8 mouse cellular contexts compared by ENCODE assay signal in genomic region chr11:51607096-51607738, GRCm38 (mm10). TPM values are rescaled to one million over a fixed set of nuclear protein-coding genes. Genes with fewer than 3 reads are reported as not detected.
DNase-seq lines count a peak whose midpoint lies in the region; ATAC-seq and TF ChIP-seq lines count a peak whose summit lies in the region.

No protein-coding gene starts in this region.

- peak overlapping the region; percentile 91 for H3K4me2 ChIP-seq in heart, embryonic 12.5 days

- WGBS in heart, embryonic 12.5 days: 10% methylated on average over 15 of the region's 15 CpGs

- H3K27me3 ChIP-seq in heart, embryonic 12.5 days (replicated peaks): no peaks in the 10 kb centered on the region
- H3K27me3 ChIP-seq in G1E (ENCODE audit: insufficient read depth, low read length): no peaks in the 10 kb centered on the region

- H3K9me3 ChIP-seq in heart, embryonic 12.5 days (replicated peaks): no peaks in the 10 kb centered on the region
- no peaks in the 10 kb centered on the region for H3K9me3 ChIP-seq in G1E (replicated peaks)

- TF ChIP-seq CTCF in G1E (IDR thresholded peaks at IDR 0.05; ENCODE audit: low read depth, low read length): no peak

- H3K27ac ChIP-seq in heart, embryonic 12.5 days (ENCODE audit: poor library complexity, severe bottlenecking): peak overlapping the region; percentile 91

- H3K9ac ChIP-seq in heart, embryonic 12.5 days: peak overlapping the region; percentile 88

- peaks cover 33% of the 10 kb centered on the region for H3K4me1 ChIP-seq in heart, embryonic 12.5 days (replicated peaks)
- peaks cover 53% of the 10 kb centered on the region for H3K4me1 ChIP-seq in G1E (ENCODE audit: insufficient read depth, low read depth, low read length)

- H3K4me3 ChIP-seq in heart, embryonic 12.5 days: peak overlapping the region; percentile 97
- H3K4me3 ChIP-seq in G1E (ENCODE audit: low read depth, low read length): peak overlapping the region; percentile 96

- no peak for DNase-seq in heart, adult 8-10 months (ENCODE audit: low spot score)
- DNase-seq in G1E (ENCODE audit: low spot score): no peak
- DNase-seq in adrenal gland, postnatal 4 days (ENCODE audit: low spot score in 2 of 2): no peak
- no peak for DNase-seq in urinary bladder, postnatal 36 days (ENCODE audit: low spot score in 2 of 2)
- no peak for DNase-seq in thymus, postnatal 25 days

- H3K36me3 ChIP-seq in heart, embryonic 12.5 days: peaks cover 33% of the 10 kb centered on the region
- peaks cover 40% of the 10 kb centered on the region for H3K36me3 ChIP-seq in G1E (replicated peaks)

- peak; percentile 29 for ATAC-seq in heart, embryonic 12.5 days (ENCODE audit: insufficient number of reproducible peaks, low FRiP score)
- no peak for ATAC-seq in G1E (ENCODE audit: extremely low read depth, insufficient number of reproducible peaks, low FRiP score, poor library complexity, severe bottlenecking)
- peak; percentile 15 to 24; a peak in 3 of 4 replicates for ATAC-seq in hematopoietic stem cell, adult 5-6 weeks (replicated peaks in 1 of 2; ENCODE audit: insufficient read depth in 1 of 2, low FRiP score in 2 of 2, low TSS enrichment in 1 of 2, low read depth in 1 of 2, poor library complexity in 2 of 2, severe bottlenecking in 2 of 2)
- peak; percentile 14 for ATAC-seq in megakaryocyte progenitor cell, adult 5-6 weeks (replicated peaks; ENCODE audit: poor library complexity)

RNA-seq across cellular contexts. Expression of gene Hnrnpab, which starts 0.6 kb away (rescaled TPM):
- 428 and 457 TPM in 2 replicates for polyA plus RNA-seq in heart, embryonic 12.5 days (2016; fragmentation: Nextera tagmentation; extraction: Ambion mirVana)
- 100 to 1,000 TPM; 119 to 149 (median 133) TPM for total RNA-seq in heart, adult 8-10 months (2022)
- total RNA-seq in G1E (2014; fragmentation: Nextera tagmentation) (504 and 536 TPM in 2 replicates), G1E (2017) (669 and 683 TPM in 2 replicates)
- 1,141 and 1,394 TPM in 2 replicates for polyA plus RNA-seq in G1E (2012)
- total RNA-seq in hematopoietic stem cell, adult 5-6 weeks (2017): 761 and 1,232 TPM in 2 replicates
- 645 and 667 TPM in 2 replicates for total RNA-seq in megakaryocyte progenitor cell, adult 5-6 weeks (2015)
- 984 and 1,159 TPM in 2 replicates for total RNA-seq in megakaryocyte progenitor cell, adult 5-6 weeks (2017)
- 100 to 1,000 TPM; 350 to 387 TPM for total RNA-seq in adrenal gland, postnatal 4 days (2021)

RNA-seq across cellular contexts. Expression of gene Nhp2, which starts 12.3 kb away (rescaled TPM):
- polyA plus RNA-seq in heart, embryonic 12.5 days (2016; fragmentation: Nextera tagmentation; extraction: Ambion mirVana): 89.6 and 91.9 TPM in 2 replicates
- 10 to 100 TPM; 18.4 to 23.7 (median 21.4) TPM for total RNA-seq in heart, adult 8-10 months (2022)
- total RNA-seq in G1E (2014; fragmentation: Nextera tagmentation) (73.2 and 91.1 TPM in 2 replicates), G1E (2017) (136 and 139 TPM in 2 replicates)
- 202 and 235 TPM in 2 replicates for polyA plus RNA-seq in G1E (2012)
- total RNA-seq in hematopoietic stem cell, adult 5-6 weeks (2017): 64.8 and 83.2 TPM in 2 replicates
- total RNA-seq in megakaryocyte progenitor cell, adult 5-6 weeks (2015): 147 and 165 TPM in 2 replicates
- 117 and 167 TPM in 2 replicates for total RNA-seq in megakaryocyte progenitor cell, adult 5-6 weeks (2017)
- 10 to 100 TPM; 73.2 to 74.9 TPM for total RNA-seq in adrenal gland, postnatal 4 days (2021)

RNA-seq across cellular contexts. Expression of gene Phykpl, which starts 22.7 kb away (rescaled TPM):
- 15.1 and 16.9 TPM in 2 replicates for polyA plus RNA-seq in heart, embryonic 12.5 days (2016; fragmentation: Nextera tagmentation; extraction: Ambion mirVana)
- total RNA-seq in heart, adult 8-10 months (2022): 1 to 10 TPM; 8.5 to 9.6 (median 8.9) TPM
- 49.2 and 52.0 TPM in 2 replicates for total RNA-seq in G1E (2014; fragmentation: Nextera tagmentation)
- total RNA-seq in G1E (2017): 46.9 and 49.3 TPM in 2 replicates
- 11.0 and 12.6 TPM in 2 replicates for polyA plus RNA-seq in G1E (2012)
- 13.7 and 22.3 TPM in 2 replicates for total RNA-seq in hematopoietic stem cell, adult 5-6 weeks (2017)
- 10.7 and 11.2 TPM in 2 replicates for total RNA-seq in megakaryocyte progenitor cell, adult 5-6 weeks (2015)
- total RNA-seq in megakaryocyte progenitor cell, adult 5-6 weeks (2017): 9.8 and 15.4 TPM in 2 replicates
- total RNA-seq in adrenal gland, postnatal 4 days (2021): 10 to 100 TPM; 39.2 to 42.2 TPM

RNA-seq across cellular contexts. Expression of gene Rmnd5b, which starts 28.5 kb away (rescaled TPM):
- polyA plus RNA-seq in heart, embryonic 12.5 days (2016; fragmentation: Nextera tagmentation; extraction: Ambion mirVana): 27.9 and 28.5 TPM in 2 replicates
- total RNA-seq in heart, adult 8-10 months (2022): 10 to 100 TPM; 12.6 to 19.1 (median 15.3) TPM
- total RNA-seq in G1E (2014; fragmentation: Nextera tagmentation) (27.6 and 35.8 TPM in 2 replicates), G1E (2017) (26.8 and 28.0 TPM in 2 replicates)
- 15.7 and 18.4 TPM in 2 replicates for polyA plus RNA-seq in G1E (2012)
- total RNA-seq in hematopoietic stem cell, adult 5-6 weeks (2017): 15.6 and 27.8 TPM in 2 replicates
- 34.9 TPM in 2 replicates for total RNA-seq in megakaryocyte progenitor cell, adult 5-6 weeks (2015)
- total RNA-seq in megakaryocyte progenitor cell, adult 5-6 weeks (2017): 11.4 and 20.4 TPM in 2 replicates
- total RNA-seq in adrenal gland, postnatal 4 days (2021): 10 to 100 TPM; 41.5 to 50.0 TPM

RNA-seq across cellular contexts. Expression of gene N4bp3, which starts 43.4 kb away (rescaled TPM):
- 7.8 and 8.4 TPM in 2 replicates for polyA plus RNA-seq in heart, embryonic 12.5 days (2016; fragmentation: Nextera tagmentation; extraction: Ambion mirVana)
- 10 to 100 TPM in 3 of 4 experiments, 1 to 10 TPM in 1; 9.2 to 10.8 (median 10.3) TPM for total RNA-seq in heart, adult 8-10 months (2022)
- total RNA-seq in G1E (2014; fragmentation: Nextera tagmentation) (not detected in 2 replicates), G1E (2017) (0.05 and 0.35 TPM in 2 replicates)
- polyA plus RNA-seq in G1E (2012): 0.08 and 0.13 TPM in 2 replicates
- total RNA-seq in hematopoietic stem cell, adult 5-6 weeks (2017): 5.7 and 8.4 TPM in 2 replicates
- total RNA-seq in megakaryocyte progenitor cell, adult 5-6 weeks (2015): 0.10 and 0.44 TPM in 2 replicates
- 0.46 and 0.78 TPM in 2 replicates for total RNA-seq in megakaryocyte progenitor cell, adult 5-6 weeks (2017)
- total RNA-seq in adrenal gland, postnatal 4 days (2021): 10 to 100 TPM; 19.8 to 26.5 TPM
